Comparison of ENCODE assay signal across 26 mouse cellular contexts in genomic region chr13:101594511-101595175, GRCm38 (mm10).
A peak's percentile ranks its signal among the peaks of the same experiment; 100 is the strongest.
DNase-seq lines count a peak whose midpoint lies in the region; ATAC-seq lines count a peak whose summit lies in the region.
"Had no signal": no experiment of that assay in that cellular context is flagged by ENCODE, and none has a peak within 500 bp of the region (broad histone marks: within the 10 kb centered on the region; RNA-seq: fewer than 3 reads in every experiment).

No protein-coding gene starts in this region.

- peaks cover 5% of the 10 kb centered on the region; the same call in 1 of the 2 replicates for H3K4me1 ChIP-seq in forebrain, embryonic 14.5 days (ENCODE audit: control insufficient read depth, insufficient read depth, low read length)
- H3K4me1 ChIP-seq in forebrain, embryonic 13.5 days = peaks cover 9% of the 10 kb centered on the region
- H3K4me1 ChIP-seq in neural tube, embryonic 11.5 days (ENCODE audit: control insufficient read depth, insufficient read depth, low read length) = no peaks in the 10 kb centered on the region
- H3K4me1 ChIP-seq in neural tube, embryonic 15.5 days = 0 out of 2 replicates have a peak, but pooled peaks cover 8% of the 10 kb centered on the region
- H3K4me1 ChIP-seq in neural tube, embryonic 14.5 days (ENCODE audit: control insufficient read depth, insufficient read depth, low read length) = 0 out of 2 replicates have a peak, but pooled peaks cover 3% of the 10 kb centered on the region
- H3K4me1 ChIP-seq: embryonic facial prominence, embryonic 15.5 days; forebrain, embryonic 12.5 days had no signal

- no peak overlapping the region for H3K9ac ChIP-seq in forebrain, embryonic 14.5 days (ENCODE audit: low read length)
- no peak overlapping the region for H3K9ac ChIP-seq in forebrain, embryonic 13.5 days
- H3K9ac ChIP-seq in neural tube, embryonic 11.5 days (ENCODE audit: low read length) = no peak overlapping the region
- no peak overlapping the region for H3K9ac ChIP-seq in neural tube, embryonic 15.5 days (replicated peaks)
- H3K9ac ChIP-seq in neural tube, embryonic 14.5 days (replicated peaks; ENCODE audit: low read depth, low read length) = no peak overlapping the region
- H3K9ac ChIP-seq: embryonic facial prominence, embryonic 15.5 days; forebrain, embryonic 12.5 days; forebrain, postnatal 0 days; hindbrain, embryonic 14.5 days; intestine, embryonic 15.5 days had no signal

- H3K9me3 ChIP-seq in forebrain, embryonic 14.5 days (replicated peaks; ENCODE audit: control insufficient read depth, low read length) = no peaks in the 10 kb centered on the region
- H3K9me3 ChIP-seq in forebrain, embryonic 13.5 days (replicated peaks) = no peaks in the 10 kb centered on the region
- no peaks in the 10 kb centered on the region for H3K9me3 ChIP-seq in neural tube, embryonic 11.5 days (ENCODE audit: control insufficient read depth, low read length)
- no peaks in the 10 kb centered on the region for H3K9me3 ChIP-seq in neural tube, embryonic 15.5 days (replicated peaks)
- no peaks in the 10 kb centered on the region for H3K9me3 ChIP-seq in neural tube, embryonic 14.5 days (ENCODE audit: control insufficient read depth, low read length)
- H3K9me3 ChIP-seq: embryonic facial prominence, embryonic 15.5 days; forebrain, embryonic 12.5 days; G1E; intestine, embryonic 15.5 days had no signal

- no peak overlapping the region for H3K4me2 ChIP-seq in forebrain, embryonic 14.5 days (ENCODE audit: low read length)
- no peak overlapping the region for H3K4me2 ChIP-seq in forebrain, embryonic 13.5 days
- no peak overlapping the region for H3K4me2 ChIP-seq in neural tube, embryonic 11.5 days (ENCODE audit: low read depth)
- no peak overlapping the region for H3K4me2 ChIP-seq in neural tube, embryonic 15.5 days
- no peak overlapping the region for H3K4me2 ChIP-seq in neural tube, embryonic 14.5 days (ENCODE audit: low read depth, low read length)
- H3K4me2 ChIP-seq: embryonic facial prominence, embryonic 15.5 days; forebrain, embryonic 12.5 days; heart, embryonic 11.5 days; hindbrain, embryonic 14.5 days; intestine, embryonic 15.5 days had no signal

- no peak overlapping the region for H3K27ac ChIP-seq in forebrain, embryonic 14.5 days (ENCODE audit: low read depth, low read length)
- H3K27ac ChIP-seq in forebrain, embryonic 13.5 days = no peak overlapping the region
- H3K27ac ChIP-seq in neural tube, embryonic 11.5 days (ENCODE audit: low read depth, low read length) = no peak overlapping the region
- no peak overlapping the region for H3K27ac ChIP-seq in neural tube, embryonic 15.5 days (replicated peaks)
- no peak overlapping the region for H3K27ac ChIP-seq in neural tube, embryonic 14.5 days (ENCODE audit: low read depth, low read length)
- H3K27ac ChIP-seq: embryonic facial prominence, embryonic 15.5 days; forebrain, embryonic 12.5 days; hindbrain, embryonic 14.5 days; intestine, embryonic 15.5 days had no signal

- H3K4me3 ChIP-seq in forebrain, embryonic 14.5 days (ENCODE audit: low read depth, low read length) = no peak overlapping the region
- H3K4me3 ChIP-seq in forebrain, embryonic 13.5 days = no peak overlapping the region
- H3K4me3 ChIP-seq in neural tube, embryonic 11.5 days (ENCODE audit: low read depth, low read length) = no peak overlapping the region
- no peak overlapping the region for H3K4me3 ChIP-seq in neural tube, embryonic 15.5 days (replicated peaks)
- H3K4me3 ChIP-seq in neural tube, embryonic 14.5 days (ENCODE audit: low read depth, low read length) = no peak overlapping the region
- H3K4me3 ChIP-seq: embryonic facial prominence, embryonic 15.5 days; forebrain, embryonic 12.5 days; intestine, embryonic 15.5 days had no signal

- DNase-seq in forebrain, embryonic 14.5 days (ENCODE audit: low spot score) = peak; percentile 16
- DNase-seq in neural tube, embryonic 11.5 days (ENCODE audit: low spot score) = peak; percentile 13
- DNase-seq in fat pad, adult 2 months (ENCODE audit: extremely low read depth, low read depth, low spot score) = peak; percentile 68
- no peak for DNase-seq in adrenal gland, postnatal 25 days
- DNase-seq: adrenal gland, postnatal 10 days; B cell, adult 2 months; cerebellum, adult 11-12 months; cerebellum, adult 8-10 months; cerebellum, postnatal 10 days; cerebellum, postnatal 36 days; embryo, embryonic 11 days; forebrain, postnatal 0 days; gastrocnemius, postnatal 25 days; heart, adult 11 months; kidney, adult 11 months had no signal

- H3K27me3 ChIP-seq in forebrain, embryonic 14.5 days (replicated peaks; ENCODE audit: control insufficient read depth, insufficient read depth, low read length) = no peaks in the 10 kb centered on the region
- no peaks in the 10 kb centered on the region for H3K27me3 ChIP-seq in forebrain, embryonic 13.5 days
- H3K27me3 ChIP-seq in neural tube, embryonic 11.5 days (ENCODE audit: control insufficient read depth, insufficient read depth, low read length) = no peaks in the 10 kb centered on the region
- H3K27me3 ChIP-seq in neural tube, embryonic 15.5 days (replicated peaks) = no peaks in the 10 kb centered on the region
- H3K27me3 ChIP-seq in neural tube, embryonic 14.5 days (ENCODE audit: control insufficient read depth, insufficient read depth, low read length) = no peaks in the 10 kb centered on the region
- H3K27me3 ChIP-seq: CH12.LX; embryonic facial prominence, embryonic 15.5 days; forebrain, embryonic 12.5 days; intestine, embryonic 15.5 days; Patski had no signal

- H3K36me3 ChIP-seq in forebrain, embryonic 14.5 days (ENCODE audit: control insufficient read depth, insufficient read depth, low read length) = no peaks in the 10 kb centered on the region
- no peaks in the 10 kb centered on the region for H3K36me3 ChIP-seq in forebrain, embryonic 13.5 days (ENCODE audit: poor library complexity, severe bottlenecking)
- no peaks in the 10 kb centered on the region for H3K36me3 ChIP-seq in neural tube, embryonic 11.5 days (ENCODE audit: control insufficient read depth, insufficient read depth, low read length)
- no peaks in the 10 kb centered on the region for H3K36me3 ChIP-seq in neural tube, embryonic 15.5 days
- H3K36me3 ChIP-seq in neural tube, embryonic 14.5 days (ENCODE audit: control insufficient read depth, insufficient read depth, low read length) = no peaks in the 10 kb centered on the region
- H3K36me3 ChIP-seq: embryonic facial prominence, embryonic 15.5 days; forebrain, embryonic 12.5 days; G1E; intestine, embryonic 15.5 days had no signal

- 88% methylated on average over 11 of the region's 11 CpGs for WGBS in forebrain, embryonic 14.5 days
- WGBS in forebrain, embryonic 13.5 days = 88% methylated on average over 11 of the region's 11 CpGs
- whole genome bisulfite sequencing in neural tube, embryonic 11.5 days = 77% methylated on average over 11 of the region's 11 CpGs
- WGBS in neural tube, embryonic 15.5 days = 62% methylated on average over 11 of the region's 11 CpGs
- 55% methylated on average over 11 of the region's 11 CpGs for whole genome bisulfite sequencing in neural tube, embryonic 14.5 days

- ATAC-seq in forebrain, embryonic 14.5 days = no peak
- ATAC-seq in forebrain, embryonic 13.5 days = no peak
- no peak for ATAC-seq in neural tube, embryonic 11.5 days (ENCODE audit: insufficient read depth, low FRiP score, low TSS enrichment)
- ATAC-seq in neural tube, embryonic 15.5 days (ENCODE audit: low FRiP score) = no peak
- peak; percentile 72 for ATAC-seq in neural tube, embryonic 14.5 days (ENCODE audit: low read depth)
- ATAC-seq: forebrain, postnatal 0 days; intestine, embryonic 15.5 days; Patski had no signal
